Mouse (Mus musculus) MEL (cell line): ENCODE results near the gene Xab2. TPM values are rescaled to one million over a fixed set of nuclear protein-coding genes. Genes with fewer than 3 reads are reported as not detected.

ENCODE experiments used
- DNase-seq: peaks from one replicate; pipeline ENCODE4 v3.0.0; 2011; ENCODE audit warnings: low read depth, low spot score
- H3K27ac ChIP-seq: 2 replicates; pipeline ENCODE4 v1.5.1; 2012; ENCODE audit warnings: low read depth, mild to moderate bottlenecking, control low read depth, low read length, moderate library complexity; ENCODE audit not compliant: control insufficient read depth
- H3K27me3 ChIP-seq, 2 experiments: fragments of 150-350 bp in 1 of 2; sonication (generic) in 1 of 2; 2 replicates each; pipeline ENCODE4 v1.6.1; 2012; ENCODE audit warnings: low read length in 2 of 2, mild to moderate bottlenecking in 2 of 2, improper control_type of control experiment in 1 of 2, moderate library complexity in 1 of 2; ENCODE audit not compliant: insufficient read depth in 2 of 2, control insufficient read depth in 1 of 2
- H3K36me3 ChIP-seq, 2 experiments: 2 replicates each; pipeline ENCODE4 v1.6.1; 2012 to 2014; ENCODE audit warnings: low read length in 2 of 2, improper control_type of control experiment in 1 of 2, inconsistent platforms in 1 of 2, mild to moderate bottlenecking in 1 of 2; ENCODE audit not compliant: insufficient read depth in 2 of 2, control insufficient read depth in 1 of 2
- H3K4me1 ChIP-seq, 2 experiments: fragments of 150-350 bp in 1 of 2; sonication (generic) in 1 of 2; 2 replicates each; pipeline ENCODE4 v1.6.1; 2012; ENCODE audit warnings: low read length in 2 of 2, improper control_type of control experiment in 1 of 2, mild to moderate bottlenecking in 1 of 2; ENCODE audit not compliant: insufficient read depth in 2 of 2, control insufficient read depth in 1 of 2
- H3K4me3 ChIP-seq, 2 experiments: fragments of 150-350 bp in 1 of 2; sonication (generic) in 1 of 2; 2 replicates each; pipeline ENCODE4 v1.5.1; 2012; ENCODE audit warnings: low read depth in 2 of 2, low read length in 2 of 2, mild to moderate bottlenecking in 2 of 2, moderate library complexity in 2 of 2, control low read depth in 1 of 2, improper control_type of control experiment in 1 of 2; ENCODE audit not compliant: control insufficient read depth in 1 of 2, insufficient read depth in 1 of 2
- H3K79me2 ChIP-seq: 2 replicates; pipeline ENCODE4 v1.6.1; 2012; ENCODE audit warnings: mild to moderate bottlenecking, low read length, moderate library complexity; ENCODE audit not compliant: control insufficient read depth, poor library complexity, insufficient read depth
- H3K9ac ChIP-seq: 2 replicates; pipeline ENCODE4 v1.6.1; 2012; ENCODE audit warnings: low read depth, mild to moderate bottlenecking, control low read depth, low read length, moderate library complexity; ENCODE audit not compliant: control insufficient read depth, poor library complexity, severe bottlenecking
- H3K9me3 ChIP-seq: fragments of 150-350 bp; sonication (generic); replicated peaks from 2 replicates; pipeline ENCODE4 v1.6.1; 2012; ENCODE audit warnings: mild to moderate bottlenecking, low read length, improper control_type of control experiment, moderate library complexity; ENCODE audit not compliant: insufficient read depth
- BHLHE40 ChIP-seq: IDR thresholded peaks from 2 replicates; pipeline ENCODE4 v1.6.1; 2012; ENCODE audit warnings: low read depth, mild to moderate bottlenecking, inconsistent platforms, low read length, improper control_type of control experiment, borderline replicate concordance
- CHD1 ChIP-seq: IDR thresholded peaks from 2 replicates; pipeline ENCODE4 v1.6.1; 2012; ENCODE audit warnings: low read depth, mild to moderate bottlenecking, inconsistent platforms, low read length, improper control_type of control experiment
- CHD2 ChIP-seq: IDR thresholded peaks from 2 replicates; pipeline ENCODE4 v1.6.1; 2011; ENCODE audit warnings: low read length, improper control_type of control experiment
- E2F4 ChIP-seq: IDR thresholded peaks from 2 replicates; pipeline ENCODE4 v1.6.1; 2011; ENCODE audit warnings: low read depth, low read length, improper control_type of control experiment, borderline replicate concordance
- ELF1 ChIP-seq: IDR thresholded peaks from 2 replicates; pipeline ENCODE4 v1.6.1; 2014; ENCODE audit warnings: low read depth, mild to moderate bottlenecking, inconsistent platforms, low read length, improper control_type of control experiment, moderate library complexity
- EP300 ChIP-seq, 2 experiments: IDR thresholded peaks; 2 replicates each; pipeline ENCODE4 v1.6.1; 2011; ENCODE audit warnings: improper control_type of control experiment in 2 of 2, low read length in 2 of 2, low read depth in 1 of 2, mild to moderate bottlenecking in 1 of 2
- ETS1 ChIP-seq: IDR thresholded peaks from 2 replicates; pipeline ENCODE4 v1.6.1; 2012; ENCODE audit warnings: low read depth, mild to moderate bottlenecking, inconsistent platforms, low read length, improper control_type of control experiment, moderate library complexity
- GABPA ChIP-seq: IDR thresholded peaks from 2 replicates; pipeline ENCODE4 v1.6.1; 2012; ENCODE audit warnings: low read depth, mild to moderate bottlenecking, inconsistent platforms, low read length, improper control_type of control experiment, moderate library complexity
- GATA1 ChIP-seq: IDR thresholded peaks from 2 replicates; pipeline ENCODE4 v1.6.1; 2011; ENCODE audit warnings: low read depth, low read length, improper control_type of control experiment
- HCFC1 ChIP-seq: IDR thresholded peaks from 2 replicates; pipeline ENCODE4 v1.6.1; 2012; ENCODE audit warnings: low read depth, mild to moderate bottlenecking, inconsistent platforms, low read length, improper control_type of control experiment, moderate library complexity
- KAT2A ChIP-seq: conservative IDR thresholded peaks from 2 replicates; pipeline ENCODE4 v1.6.1; 2012; ENCODE audit warnings: low read depth, low read length, improper control_type of control experiment, inconsistent platforms
- MAFK ChIP-seq: IDR thresholded peaks from 2 replicates; pipeline ENCODE4 v1.6.1; 2011; ENCODE audit warnings: low read depth, mild to moderate bottlenecking, low read length, improper control_type of control experiment, borderline replicate concordance
- MAX ChIP-seq: IDR thresholded peaks from 2 replicates; pipeline ENCODE4 v1.6.1; 2011; ENCODE audit warnings: low read length, improper control_type of control experiment
- MAZ ChIP-seq: IDR thresholded peaks from 2 replicates; pipeline ENCODE4 v1.6.1; 2012; ENCODE audit warnings: low read depth, mild to moderate bottlenecking, inconsistent platforms, low read length, improper control_type of control experiment
- MEF2A ChIP-seq: IDR thresholded peaks from 2 replicates; pipeline ENCODE4 v1.6.1; 2014; ENCODE audit warnings: low read depth, mild to moderate bottlenecking, inconsistent platforms, low read length, improper control_type of control experiment; ENCODE audit not compliant: poor library complexity, insufficient replicate concordance, severe bottlenecking; ENCODE audit errors: extremely low read depth
- MXI1 ChIP-seq: IDR thresholded peaks from 2 replicates; pipeline ENCODE4 v1.6.1; 2011; ENCODE audit warnings: mild to moderate bottlenecking, low read depth, low read length, improper control_type of control experiment
- MYC ChIP-seq: IDR thresholded peaks from 2 replicates; pipeline ENCODE4 v1.6.1; 2011; ENCODE audit warnings: low read depth, mild to moderate bottlenecking, low read length, improper control_type of control experiment, moderate library complexity
- NELFE ChIP-seq: IDR thresholded peaks from 2 replicates; pipeline ENCODE4 v1.6.1; 2011; ENCODE audit warnings: low read depth, low read length, improper control_type of control experiment
- NRF1 ChIP-seq: IDR thresholded peaks from 2 replicates; pipeline ENCODE4 v1.6.1; 2014; ENCODE audit warnings: low read depth, mild to moderate bottlenecking, inconsistent platforms, low read length, improper control_type of control experiment, moderate library complexity; ENCODE audit not compliant: poor library complexity, insufficient read depth, severe bottlenecking
- POLR2A ChIP-seq, 2 experiments: IDR thresholded peaks; 2 replicates each; pipeline ENCODE4 v1.6.1; 2011 to 2012; ENCODE audit warnings: low read length in 2 of 2, mild to moderate bottlenecking in 2 of 2, control low read depth in 1 of 2, improper control_type of control experiment in 1 of 2, low read depth in 1 of 2, moderate library complexity in 1 of 2; ENCODE audit not compliant: control insufficient read depth in 1 of 2, insufficient read depth in 1 of 2, poor library complexity in 1 of 2
- POLR2AphosphoS5 ChIP-seq: IDR thresholded peaks from 2 replicates; pipeline ENCODE4 v1.6.1; 2012; ENCODE audit warnings: low read depth, borderline replicate concordance, mild to moderate bottlenecking, inconsistent platforms, low read length, moderate library complexity, mixed read lengths
- RAD21 ChIP-seq: IDR thresholded peaks from 2 replicates; pipeline ENCODE4 v1.6.1; 2011; ENCODE audit warnings: mild to moderate bottlenecking, low read depth, low read length, improper control_type of control experiment
- RCOR1 ChIP-seq: IDR thresholded peaks from 2 replicates; pipeline ENCODE4 v1.6.1; 2012; ENCODE audit warnings: low read depth, mild to moderate bottlenecking, inconsistent platforms, low read length, improper control_type of control experiment
- SIN3A ChIP-seq: IDR thresholded peaks from 2 replicates; pipeline ENCODE4 v1.6.1; 2012; ENCODE audit warnings: low read length, improper control_type of control experiment, inconsistent platforms
- SMC3 ChIP-seq: IDR thresholded peaks from 2 replicates; pipeline ENCODE4 v1.6.1; 2011; ENCODE audit warnings: low read depth, low read length, improper control_type of control experiment
- TAL1 ChIP-seq: IDR thresholded peaks from 2 replicates; pipeline ENCODE4 v1.6.1; 2012; ENCODE audit warnings: mild to moderate bottlenecking, inconsistent platforms, low read length, moderate library complexity, mixed read lengths
- TBP ChIP-seq: IDR thresholded peaks from 2 replicates; pipeline ENCODE4 v1.8.0; 2011; ENCODE audit warnings: low read depth, low read length, improper control_type of control experiment
- TCF12 ChIP-seq: IDR thresholded peaks from 2 replicates; pipeline ENCODE4 v1.6.1; 2014; ENCODE audit warnings: low read depth, mild to moderate bottlenecking, inconsistent platforms, low read length, improper control_type of control experiment, moderate library complexity
- UBTF ChIP-seq: IDR thresholded peaks from 2 replicates; pipeline ENCODE4 v1.6.1; 2012; ENCODE audit warnings: low read depth, mild to moderate bottlenecking, inconsistent platforms, low read length, improper control_type of control experiment, moderate library complexity, borderline replicate concordance; ENCODE audit not compliant: insufficient read depth
- USF1 ChIP-seq: IDR thresholded peaks from 2 replicates; pipeline ENCODE4 v1.6.1; 2014; ENCODE audit warnings: low read depth, mild to moderate bottlenecking, inconsistent platforms, low read length, improper control_type of control experiment, moderate library complexity
- USF2 ChIP-seq, 2 experiments: IDR thresholded peaks; 2 replicates each; pipeline ENCODE4 v1.6.1; 2011 to 2012; ENCODE audit warnings: improper control_type of control experiment in 2 of 2, low read length in 2 of 2, borderline replicate concordance in 1 of 2, inconsistent platforms in 1 of 2, low read depth in 1 of 2, mild to moderate bottlenecking in 1 of 2; ENCODE audit not compliant: insufficient read depth in 1 of 2
- ZC3H11A ChIP-seq: IDR thresholded peaks from 2 replicates; pipeline ENCODE4 v1.6.1; 2012; ENCODE audit warnings: low read depth, mild to moderate bottlenecking, inconsistent platforms, low read length, improper control_type of control experiment
- ZKSCAN1 ChIP-seq: IDR thresholded peaks from 2 replicates; pipeline ENCODE4 v1.6.1; 2012; ENCODE audit warnings: low read depth, mild to moderate bottlenecking, inconsistent platforms, low read length, improper control_type of control experiment, moderate library complexity
- ZMIZ1 ChIP-seq: IDR thresholded peaks from 2 replicates; pipeline ENCODE4 v1.6.1; 2012; ENCODE audit warnings: low read depth, mild to moderate bottlenecking, inconsistent platforms, low read length, improper control_type of control experiment, moderate library complexity
- ZNF384 ChIP-seq: IDR thresholded peaks from 2 replicates; pipeline ENCODE4 v1.6.1; 2012; ENCODE audit warnings: low read depth, mild to moderate bottlenecking, inconsistent platforms, low read length, improper control_type of control experiment
- polyA plus RNA-seq, 2 experiments: library from polyadenylated mRNA; stranded (reverse) in 1 of 2; unstranded in 1 of 2; fragments of >175 nt in 1 of 2; fragments of >200 nt in 1 of 2; gene quantifications; 2 replicates each; pipeline versions ENCODE4 v1.2.1 to v1.2.4; 2012; ENCODE audit warnings: low replicate concordance in 2 of 2, low read depth in 1 of 2; ENCODE audit not compliant: insufficient read length in 2 of 2, insufficient read depth in 1 of 2, missing spikeins in 1 of 2
- total RNA-seq: library from RNA; depleted of rRNA; stranded (reverse); fragments of 300-350 nt; gene quantifications from 2 replicates; pipeline ENCODE4 v1.2.3, GENCODE M21; 2012

The Xab2 gene
- total and polyA plus RNA-seq, 3 experiments = 54.8 to 90.4 (median 68.1) TPM

- peak within 1 kb of the TSS; percentile 20 for H3K27ac ChIP-seq
- peak within 1 kb of the TSS; percentile 85 to 87 for H3K4me3 ChIP-seq
- no peaks in the 10 kb centered on the region for H3K9me3 ChIP-seq
- H3K4me1 ChIP-seq = peaks cover 10 to 18% of the 10 kb centered on the region in 2 experiments
- DNase-seq = peak; percentile 88
- H3K79me2 ChIP-seq = peaks cover 11% of the 10 kb centered on the region
- H3K9ac ChIP-seq = peak within 1 kb of the TSS; percentile 85
- H3K27me3 ChIP-seq = no peaks in the 10 kb centered on the region
- peaks cover 3 to 24% of the 10 kb centered on the region in 2 experiments; a peak in 3 of 4 replicates for H3K36me3 ChIP-seq
- TF ChIP-seq ETS1 (peak; percentile 16; the same call in 1 of the 2 replicates), MAX (peak; percentile 75), MXI1 (peak; percentile 68; the same call in 1 of the 2 replicates), RAD21 (no peak), TAL1 (no peak), SMC3 (no peak), NRF1 (peak; percentile 45; the same call in 1 of the 2 replicates), ELF1 (peak; percentile 98), ZMIZ1 (peak; percentile 60; the same call in 1 of the 2 replicates), UBTF (no peak), MAZ (peak; percentile 52; the same call in 1 of the 2 replicates), ZNF384 (no peak), MYC (0 out of 2 replicates have a peak, but pooled peaks have one; percentile 3), MEF2A (no peak), GATA1 (no peak), BHLHE40 (no peak; the same call in 1 of the 2 replicates), E2F4 (no peak), TCF12 (peak; percentile 68), RCOR1 (no peak), GABPA (no peak), ZKSCAN1 (no peak), CHD2 (no peak), TBP (peak; percentile 39; the same call in 1 of the 2 replicates), MAFK (no peak), KAT2A (no peak), USF1 (peak; percentile 71), SIN3A (peak; percentile 58), EP300 (IDR thresholded peaks at IDR 0.05; ENCODE audit: low read depth in 1 of 2, low read length in 2 of 2) (no peak), CHD1 (no peak), NELFE (peak; percentile 74), POLR2A (IDR thresholded peaks at IDR 0.05; ENCODE audit: control insufficient read depth in 1 of 2, insufficient read depth in 1 of 2, low read depth in 1 of 2, low read length in 2 of 2, poor library complexity in 1 of 2) (peak; percentile 81 to 84), POLR2AphosphoS5 (no peak), USF2 (IDR thresholded peaks at IDR 0.05; ENCODE audit: borderline replicate concordance in 1 of 2, insufficient read depth in 1 of 2, low read depth in 1 of 2, low read length in 2 of 2) (no peak), HCFC1 (peak; percentile 71), ZC3H11A (no peak)
Observed at GRCm38 (mm10) chr8:3630647-3631477, 9.7 kb upstream of the Xab2 start, which contains the start of gene Stxbp2. Gene Stxbp2 (plus strand): TSS chr8:3630955.
